Mouse (Mus musculus): Measurements from ENCODE around the gene Dscaml1. TPM values are rescaled to one million over a fixed set of nuclear protein-coding genes. Genes with fewer than 3 reads are reported as not detected.

Dscaml1 gene
- total and polyA plus RNA-seq, 3 experiments: 0.55 to 2.9 (median 1.3) TPM

DNA sequence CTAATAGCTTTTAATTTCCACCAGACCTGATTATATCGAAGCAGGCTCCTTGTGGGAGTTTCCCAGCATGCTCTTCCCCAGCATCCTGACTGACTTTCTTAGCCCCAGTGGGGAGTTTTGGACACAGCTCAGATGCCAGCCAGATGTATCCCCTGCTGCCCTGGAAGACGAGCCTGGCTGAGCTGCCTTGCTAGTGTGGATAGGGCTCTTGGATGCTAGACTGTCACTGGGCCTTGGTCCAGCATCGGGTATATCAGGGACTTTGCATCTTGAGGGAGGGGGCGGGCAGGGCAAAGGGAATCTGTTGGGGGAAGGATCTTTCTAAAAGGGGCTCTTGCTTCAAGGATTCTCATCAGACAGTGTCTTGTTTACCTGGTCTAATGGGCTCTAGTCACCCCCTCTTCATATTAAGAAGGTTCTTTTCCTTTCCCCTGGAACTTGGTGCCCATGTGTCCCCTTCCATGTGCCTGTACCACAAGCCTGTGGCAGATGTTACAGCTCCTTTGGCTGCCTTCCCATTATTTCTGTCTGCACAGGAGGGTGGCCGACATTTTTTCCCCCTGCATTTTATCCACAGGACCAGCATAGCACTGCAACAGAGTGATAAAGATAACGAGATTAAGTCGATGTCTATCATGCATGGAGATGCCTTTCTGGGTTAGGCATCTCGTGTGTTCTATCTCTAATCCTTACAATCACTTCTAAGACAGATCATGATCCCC lies 28.6 kb downstream of the Dscaml1 start:
- DNase-seq: no peak

DNA sequence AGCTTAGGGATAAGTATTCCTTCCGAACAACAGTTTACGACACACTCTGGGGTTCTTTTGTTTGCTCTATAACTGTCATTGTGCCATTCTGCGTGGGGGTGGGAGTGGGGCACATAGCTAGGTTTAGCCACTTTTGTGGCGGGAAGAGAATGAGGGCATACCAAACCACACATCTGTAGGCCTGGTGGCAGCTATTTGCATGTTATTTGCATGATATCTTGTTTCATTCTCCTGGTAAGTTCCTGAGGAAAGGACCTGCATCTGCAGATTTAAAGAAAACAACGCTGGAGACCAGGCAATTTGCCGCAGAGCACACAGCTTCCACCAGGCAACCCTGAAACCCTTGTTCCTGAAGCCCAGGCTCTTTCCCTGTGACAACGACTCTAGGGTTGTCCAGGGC lies 30.8 kb downstream of the Dscaml1 start:
- DNase-seq: no peak

DNA sequence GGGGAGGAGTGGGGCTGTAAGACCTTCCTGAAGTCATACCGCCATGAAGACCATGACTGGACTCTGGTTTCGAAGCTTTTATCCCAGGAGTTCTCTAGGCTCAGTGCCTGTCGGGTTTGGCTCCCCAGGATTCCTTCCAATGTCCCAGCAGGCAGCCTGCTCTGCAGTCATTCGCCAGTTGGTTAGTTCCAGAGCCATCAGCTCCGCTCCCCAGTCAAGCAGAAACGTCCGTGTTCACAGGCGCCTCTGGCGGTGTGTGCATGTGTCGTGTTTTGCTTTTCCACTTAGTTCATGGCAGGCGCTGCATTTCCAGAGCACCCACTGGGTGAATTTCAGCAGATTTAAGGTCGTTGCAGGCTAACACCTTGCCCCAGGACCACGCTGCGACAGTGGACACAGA lies 31.9 kb downstream of the Dscaml1 start:
- DNase-seq: no peak

DNA sequence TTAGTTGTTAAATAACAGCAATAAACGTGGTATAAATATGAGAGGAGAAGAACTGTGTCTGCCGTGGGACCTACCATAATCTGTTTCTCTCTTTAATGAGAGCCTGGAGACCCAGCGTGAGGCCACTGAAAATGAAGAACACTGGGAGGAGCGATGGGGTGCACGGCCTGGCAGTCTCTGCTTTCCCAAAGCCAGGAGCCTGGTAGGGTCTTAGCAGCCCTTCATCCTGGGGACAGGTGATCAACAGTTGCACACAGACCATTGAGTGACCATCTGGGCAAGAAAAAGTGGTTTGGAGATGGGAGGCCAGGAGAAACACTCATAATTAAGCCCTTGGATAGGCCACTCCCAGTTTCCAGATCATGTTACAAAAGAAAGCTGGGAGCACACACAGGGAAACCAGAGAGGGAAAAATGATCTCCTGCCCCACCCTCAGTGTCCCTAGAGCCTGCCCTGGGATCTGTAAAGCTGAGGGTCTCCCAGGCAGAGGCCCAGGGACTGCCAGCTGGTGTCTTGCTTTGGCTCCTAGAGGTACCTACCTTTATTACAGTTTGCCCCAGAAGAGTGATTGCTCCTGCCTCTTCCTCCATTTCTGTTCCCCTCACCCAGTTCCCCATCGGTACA lies 39.1 kb downstream of the Dscaml1 start:
- no peak for DNase-seq

DNA sequence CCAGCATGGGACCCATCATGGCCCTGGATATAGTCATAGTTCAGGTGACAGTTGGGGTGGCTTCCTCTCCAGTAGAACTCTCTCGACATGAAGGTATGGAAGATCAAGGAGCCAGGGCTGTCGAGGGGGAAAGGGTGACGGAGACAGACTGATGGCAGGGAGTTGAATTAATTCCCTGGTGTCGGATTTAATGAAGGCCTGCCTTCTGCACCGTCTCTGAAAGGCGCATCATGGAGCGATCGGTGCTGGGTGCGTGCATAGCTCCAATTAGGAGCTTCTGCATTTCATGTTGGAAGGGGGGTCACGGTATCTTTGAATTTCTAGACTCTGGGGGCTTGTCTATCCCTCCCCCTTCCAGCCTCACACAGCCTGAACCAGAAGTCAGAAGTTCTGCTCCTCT lies 41.8 kb downstream of the Dscaml1 start:
- DNase-seq: no peak

- no peak for DNase-seq
Measured at GRCm38 (mm10) chr9:45470746-45471471, 44.5 kb downstream of the Dscaml1 start.

DNA sequence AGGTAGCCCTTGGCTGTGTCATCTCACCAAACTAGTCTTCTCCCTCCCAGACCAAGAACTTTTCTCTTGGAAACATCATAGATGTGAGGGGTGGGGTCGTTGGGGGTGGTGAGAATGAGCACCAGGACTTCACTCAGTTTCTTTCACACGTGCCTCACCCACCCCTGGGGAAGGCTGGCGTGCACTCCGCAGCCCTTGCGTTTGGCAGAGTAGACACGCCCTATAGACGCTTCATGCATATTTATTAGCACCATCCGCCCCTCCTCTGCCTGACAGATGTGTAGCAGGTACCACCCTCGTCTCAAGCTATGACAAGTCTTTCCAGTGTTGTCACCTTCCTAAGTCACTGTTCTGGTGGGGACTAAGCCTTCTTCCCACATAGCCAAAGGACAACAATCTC lies 45.3 kb downstream of the Dscaml1 start:
- DNase-seq: no peak

- no peak for DNase-seq
Measured at GRCm38 (mm10) chr9:45474874-45475273, 48.4 kb downstream of the Dscaml1 start.

GRCm38 (mm10) chr9:45480936-45481335 lies 54.5 kb downstream of the Dscaml1 start:
- DNase-seq: no peak

DNA sequence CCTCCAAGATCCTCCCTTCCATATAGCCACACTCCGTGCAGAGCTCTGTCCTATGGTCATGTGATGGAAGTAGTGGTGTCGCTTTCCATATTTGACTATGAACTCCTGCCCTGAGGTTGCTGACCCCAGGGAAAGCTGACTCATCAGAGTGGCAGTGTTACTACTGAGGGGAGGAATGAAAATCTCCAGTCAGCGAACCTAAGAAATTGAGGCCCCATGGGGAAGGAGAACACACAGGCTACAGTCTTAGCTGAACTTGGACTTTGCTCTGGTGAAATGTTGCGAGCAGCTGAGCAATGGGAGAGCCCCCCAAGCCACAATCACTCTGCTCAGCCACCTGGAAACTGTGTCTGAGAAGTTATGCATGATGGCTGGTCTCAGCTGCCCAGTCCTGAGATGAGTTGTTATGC lies 60.2 kb downstream of the Dscaml1 start:
- DNase-seq: no peak

DNA sequence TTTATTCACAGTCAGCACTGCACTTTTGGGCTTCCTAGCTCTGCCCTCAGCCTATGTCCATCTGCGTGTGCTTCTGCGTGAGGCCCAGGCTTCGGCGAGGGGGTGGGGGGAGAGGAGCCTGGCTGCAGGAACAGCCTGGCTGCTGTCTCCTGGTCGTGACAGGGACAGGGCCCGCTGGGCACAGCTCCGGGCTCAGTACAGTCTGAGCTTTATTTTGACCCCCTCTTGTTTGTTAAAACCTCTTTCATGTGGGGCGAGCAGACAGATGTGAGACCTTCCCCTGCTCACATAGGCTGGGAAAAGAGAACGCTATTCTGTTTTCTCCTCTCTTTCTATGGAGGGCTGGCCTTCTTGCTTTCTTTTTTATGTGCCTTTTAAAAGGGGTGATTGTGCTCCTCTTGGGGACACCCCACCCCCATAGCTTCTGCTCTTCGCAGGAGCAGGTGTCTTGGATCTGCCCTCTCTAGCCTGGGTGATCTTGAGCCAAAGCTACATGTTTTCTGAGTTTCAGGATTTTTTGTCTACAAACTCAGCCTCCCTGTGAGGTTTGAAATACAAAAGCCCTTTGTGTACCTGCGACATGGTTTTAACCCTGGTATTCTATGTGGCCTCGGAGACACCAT lies 60.9 kb downstream of the Dscaml1 start:
- no peak for DNase-seq

DNA sequence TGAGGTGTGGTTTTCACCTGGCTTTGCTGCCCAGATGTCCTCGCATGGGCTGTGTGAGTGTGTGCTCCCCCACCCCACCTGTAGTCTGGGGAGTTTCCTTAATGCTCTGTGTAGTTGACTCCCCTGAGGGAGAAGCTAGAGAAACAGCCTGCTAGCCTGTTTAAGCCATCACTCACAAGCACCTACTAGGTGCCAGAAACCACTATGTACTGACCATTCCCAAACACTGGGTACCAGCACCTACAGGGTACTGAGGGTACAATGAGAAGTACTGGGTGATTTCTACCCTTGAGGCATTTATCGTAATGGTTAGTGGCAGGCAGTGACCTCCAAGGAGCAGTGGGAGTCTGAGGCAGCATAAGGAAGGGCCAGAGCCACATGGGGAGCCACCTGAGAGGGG lies 64.5 kb downstream of the Dscaml1 start:
- DNase-seq: no peak

- no peak for DNase-seq
Measured at GRCm38 (mm10) chr9:45494889-45495288, 68.5 kb downstream of the Dscaml1 start.

DNA sequence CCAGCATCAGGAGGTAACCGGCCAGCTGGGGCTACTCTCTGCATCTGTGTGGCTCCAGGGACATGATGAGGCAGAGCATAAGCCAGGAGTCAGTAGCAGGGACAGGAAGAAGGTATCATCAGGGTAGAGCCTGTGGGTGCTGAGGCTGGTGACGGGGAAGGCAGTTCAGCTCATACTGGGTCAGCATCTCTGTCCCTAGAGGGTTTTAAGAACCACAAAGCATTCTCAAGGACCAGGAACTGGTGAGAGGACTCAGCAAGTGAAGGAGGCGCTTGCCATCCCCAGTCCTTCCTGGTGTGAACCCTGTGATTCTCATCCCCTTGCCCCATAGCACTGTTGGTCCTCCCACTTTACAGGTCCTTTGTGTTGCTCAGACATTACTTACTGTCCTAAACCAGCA lies 69.9 kb downstream of the Dscaml1 start:
- DNase-seq: no peak

DNA sequence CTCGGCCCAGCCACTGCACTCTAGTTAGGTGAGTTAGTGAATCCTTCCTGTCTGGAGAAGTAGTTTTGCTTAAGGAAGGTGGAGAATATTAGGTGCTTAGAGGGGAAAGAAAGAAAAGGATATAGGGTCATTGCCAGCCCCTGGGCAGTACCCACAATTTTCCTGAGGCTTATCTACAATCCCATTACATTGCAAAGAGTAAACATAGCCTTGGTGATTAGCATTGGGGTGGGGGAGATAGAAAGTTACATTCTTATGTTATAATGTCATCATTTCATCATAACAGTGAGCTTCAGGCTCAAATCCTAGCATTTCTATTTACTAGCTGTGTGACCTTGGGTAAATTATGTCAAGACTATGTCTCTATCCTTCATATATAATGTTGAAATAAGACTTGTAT lies 70.5 kb downstream of the Dscaml1 start:
- DNase-seq: no peak

DNA sequence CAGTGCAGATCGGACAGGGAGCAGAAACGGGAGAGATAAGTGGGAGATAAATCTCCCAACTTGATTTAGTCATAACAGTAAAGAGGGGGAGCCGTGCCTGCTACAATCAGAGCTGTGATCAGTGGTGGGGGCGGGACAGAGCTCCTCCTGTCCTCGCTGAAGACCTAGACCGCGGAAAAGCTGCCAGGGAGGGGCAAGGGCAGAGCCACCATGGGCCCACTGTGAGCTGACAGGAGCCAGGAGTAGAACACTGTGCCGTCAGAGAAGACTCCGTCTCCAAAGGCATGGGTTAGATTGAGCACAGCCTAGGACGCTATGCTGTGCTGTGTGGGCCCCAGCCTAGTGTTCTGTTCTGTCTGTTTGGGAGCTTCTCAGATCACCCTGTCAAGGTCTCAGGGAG lies 72.8 kb downstream of the Dscaml1 start:
- peak; percentile 20 for DNase-seq

- DNase-seq: no peak
Measured at GRCm38 (mm10) chr9:45500071-45500595, 73.7 kb downstream of the Dscaml1 start.

DNA sequence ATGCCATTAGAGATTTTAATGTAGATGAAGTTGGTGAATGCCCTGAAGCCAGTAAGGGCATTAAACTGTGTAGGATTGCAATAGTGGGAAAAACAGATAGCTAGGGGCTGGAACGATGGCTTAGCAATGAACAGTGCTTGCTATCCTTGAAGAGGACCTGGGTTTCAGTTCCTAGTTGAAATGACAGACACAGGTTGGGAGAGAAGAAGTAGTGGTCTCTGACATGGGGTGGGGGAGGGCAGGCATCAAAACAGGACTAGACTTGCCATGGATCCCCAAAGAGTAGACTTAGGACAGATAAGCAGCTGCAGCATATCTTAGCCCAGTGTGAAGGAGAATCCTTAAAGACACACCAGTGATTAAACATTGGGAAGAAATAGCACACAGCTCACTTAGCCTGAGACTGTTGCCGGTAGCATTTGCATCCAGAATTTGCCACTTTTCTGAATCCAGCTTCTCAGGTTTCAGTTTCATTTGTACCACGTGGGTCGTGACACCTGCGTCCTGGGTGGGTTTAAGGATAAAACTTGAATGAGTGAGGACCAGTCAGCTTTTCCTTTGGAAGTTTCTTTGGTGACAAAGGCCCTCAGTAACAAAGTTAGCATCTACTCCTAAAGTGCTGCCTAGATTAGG lies 75.0 kb downstream of the Dscaml1 start:
- DNase-seq: no peak

DNA sequence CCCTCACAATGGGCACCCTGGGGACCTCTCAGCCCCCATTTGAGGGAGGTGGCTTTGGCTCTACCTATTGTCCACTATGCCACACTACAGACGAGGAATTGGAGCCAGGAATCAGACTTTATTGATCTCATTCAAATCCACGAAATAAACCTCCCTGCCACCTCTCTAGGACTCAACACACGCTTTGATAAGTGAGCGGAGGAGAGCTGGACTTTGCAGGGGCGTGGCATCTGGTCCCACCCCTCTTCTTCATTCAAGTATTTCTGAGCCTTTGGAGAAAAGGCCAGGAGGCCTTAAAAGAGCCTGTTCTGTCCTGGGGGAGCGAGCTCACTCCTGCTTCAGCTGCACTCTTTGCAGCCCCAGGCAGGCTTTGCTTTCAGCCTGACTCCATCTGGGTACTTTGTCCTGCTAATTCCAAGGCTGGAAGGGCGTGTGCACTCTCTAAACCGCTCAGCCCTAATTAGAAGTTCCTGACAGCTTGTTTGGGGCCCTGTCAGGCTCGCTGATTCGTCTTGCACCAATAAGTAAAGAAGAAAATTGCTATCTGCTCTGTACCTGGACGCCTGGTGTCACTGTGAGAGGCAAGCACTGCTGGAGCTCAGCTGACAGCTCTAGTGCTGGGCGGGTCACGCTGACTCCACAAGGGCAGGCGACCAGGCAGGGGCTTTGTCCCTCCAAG lies 75.7 kb downstream of the Dscaml1 start:
- no peak for DNase-seq

- DNase-seq: no peak
Measured at GRCm38 (mm10) chr9:45504977-45505376, 78.5 kb downstream of the Dscaml1 start.

GRCm38 (mm10) chr9:45505487-45505939 lies 79.1 kb downstream of the Dscaml1 start:
- no peak for DNase-seq
